Mouse (Mus musculus) small intestine, adult 2 months (tissue): Measurements from ENCODE around the gene Gm20388.

Source experiments
- CTCF ChIP-seq: fragments of 200-500 bp; IDR thresholded peaks from 2 replicates; pipeline ENCODE4 v1.5.1; 2012; ENCODE audit warnings: low read depth, mild to moderate bottlenecking, control low read depth, inconsistent platforms, low read length, moderate library complexity, mixed read lengths; ENCODE audit not compliant: insufficient replicate concordance, insufficient read length; ENCODE audit errors: extremely low read depth
- POLR2A ChIP-seq: fragments of 200-500 bp; IDR thresholded peaks from 2 replicates; pipeline ENCODE4 v1.6.1; 2012; ENCODE audit warnings: low read depth, mild to moderate bottlenecking, control low read depth, inconsistent platforms, low read length, moderate library complexity

DNA sequence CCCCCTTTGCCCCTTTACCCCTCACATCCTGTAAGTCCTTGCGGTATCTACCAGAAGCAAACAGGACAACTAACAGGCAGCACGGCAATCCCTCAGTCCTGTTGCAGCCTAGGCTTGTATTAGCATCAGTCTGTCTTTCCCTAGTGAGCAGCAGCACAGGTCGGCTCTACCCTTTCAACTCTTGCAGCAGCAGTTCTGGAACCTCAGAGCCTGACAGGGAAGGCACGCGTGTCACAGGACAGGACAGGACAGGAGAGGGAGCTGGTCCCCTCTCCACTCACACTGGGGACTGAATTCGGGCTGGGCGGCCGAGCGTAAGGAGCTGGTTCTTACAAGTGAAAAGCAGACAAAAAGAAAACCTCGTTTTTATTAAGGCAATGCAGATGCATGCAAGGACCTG is 3986.1 kb downstream of the Gm20388 start:
- TF ChIP-seq CTCF (no peak), POLR2A (no peak)
